Mouse (Mus musculus): ENCODE measurements around the gene Gss.
"Not testable (repeated sequence)": the region's sequence is repeated elsewhere in the genome, so short reads cannot be mapped to it uniquely, and the experiment has no call there.

Gene Gss

DNA sequence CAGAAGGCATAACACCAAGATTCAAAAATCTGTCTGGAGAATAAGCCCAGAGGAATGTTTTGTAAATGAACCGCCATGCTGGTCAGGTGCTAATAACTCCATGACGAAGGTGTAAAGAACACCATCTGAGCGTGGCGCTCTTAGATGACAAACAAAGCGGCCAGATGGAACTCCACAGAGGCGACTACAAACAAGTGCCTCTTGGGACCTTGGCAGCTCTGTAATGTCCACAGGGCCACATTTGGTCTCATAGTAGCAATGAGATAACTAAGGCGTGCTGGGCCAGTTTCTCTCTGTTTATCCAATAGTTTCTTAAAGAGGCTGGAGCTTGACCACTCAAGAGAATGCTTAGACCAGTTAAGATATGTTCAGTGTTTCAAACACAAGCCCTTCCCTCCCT lies 18.6 kb downstream of the Gss start:
- no peak for DNase-seq (ENCODE audit: low spot score)

DNA sequence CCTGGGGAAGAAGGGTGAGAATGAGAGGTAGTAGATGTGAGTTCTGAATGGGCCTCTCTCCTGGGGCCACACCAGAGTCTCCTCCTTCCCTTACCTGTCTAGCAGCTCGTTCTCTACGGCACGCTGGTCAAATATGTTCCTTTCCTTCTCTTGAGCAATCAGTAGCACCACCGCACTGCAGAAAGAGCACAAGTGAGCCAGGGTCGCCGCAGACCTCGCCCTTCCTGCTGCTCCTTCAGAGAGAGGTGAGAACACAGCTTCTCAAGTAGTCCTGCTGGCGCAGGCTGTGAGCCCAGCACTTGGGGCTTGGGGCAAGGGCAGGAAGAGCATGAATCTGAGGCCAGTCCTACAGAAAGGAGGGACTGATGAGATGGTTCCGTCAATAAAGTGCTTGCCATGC lies 19.6 kb downstream of the Gss start:
- no peak for DNase-seq (ENCODE audit: low spot score)

DNA sequence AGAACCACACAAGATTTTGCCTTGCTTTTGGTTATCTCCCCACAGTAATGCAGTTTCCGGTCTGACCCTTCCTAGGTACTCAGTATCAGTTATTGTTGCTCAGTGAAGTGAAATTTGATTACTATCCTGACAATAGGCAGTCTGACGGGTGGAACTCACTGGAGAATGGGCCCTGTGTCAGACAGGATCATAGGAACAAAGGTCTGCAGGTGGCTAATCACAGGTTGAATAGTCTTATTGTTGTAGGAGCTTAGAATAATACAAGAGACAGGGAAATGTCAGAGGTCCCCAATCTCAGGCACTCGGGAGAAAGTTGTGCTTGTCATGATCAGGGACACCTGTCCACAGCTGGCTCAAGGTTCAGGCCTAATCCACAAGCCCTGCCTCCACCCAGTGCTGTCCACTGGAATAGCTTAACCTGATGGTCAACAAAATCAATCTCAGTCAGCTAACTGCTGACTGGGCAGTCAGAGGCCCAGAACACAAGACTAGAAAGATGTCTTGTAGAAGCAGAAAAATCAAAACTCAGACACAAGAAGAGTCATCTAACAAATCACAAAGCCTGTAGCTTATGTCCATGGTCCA lies 23.3 kb downstream of the Gss start:
- DNase-seq (ENCODE audit: low spot score) = no peak

DNA sequence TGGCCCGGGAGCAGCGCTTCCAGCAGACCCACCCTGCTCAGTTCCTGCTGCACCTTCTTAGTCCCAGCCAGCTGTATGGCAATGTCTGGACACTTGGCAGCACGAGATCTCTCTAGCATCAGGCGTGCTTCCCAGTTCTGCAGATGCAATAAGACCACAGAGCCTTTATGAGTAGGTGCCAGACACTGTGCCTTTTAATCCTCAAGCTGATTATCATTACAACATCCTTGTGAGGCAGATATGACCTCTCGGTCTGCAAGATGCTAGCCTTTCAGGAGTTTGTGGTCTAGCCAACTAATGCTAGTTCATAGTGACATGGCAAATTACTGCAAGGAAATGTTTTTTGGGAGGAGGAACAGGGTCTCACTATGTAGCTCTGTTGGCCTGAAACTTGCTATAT lies 24.9 kb downstream of the Gss start:
- DNase-seq (ENCODE audit: low spot score) = no peak

DNA sequence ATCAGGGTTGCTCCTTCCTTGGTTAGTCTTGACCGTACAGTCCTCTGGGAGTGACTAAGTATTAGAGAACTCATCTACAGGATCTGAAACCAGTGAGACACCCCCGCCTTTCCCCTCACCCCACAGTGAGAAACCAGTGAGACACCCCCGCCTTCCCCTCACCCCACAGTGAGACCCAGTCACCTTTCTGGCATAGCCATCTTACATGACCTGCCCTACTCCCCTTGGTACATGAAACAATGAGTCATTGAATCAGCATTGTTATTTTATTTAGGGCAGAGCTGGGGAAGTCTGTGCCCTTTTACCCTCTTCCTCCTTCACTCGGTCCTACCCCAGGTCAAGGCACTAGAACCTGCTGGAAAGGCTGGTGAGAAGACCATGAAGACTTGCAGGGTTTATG lies 29.7 kb downstream of the Gss start:
- DNase-seq (ENCODE audit: low spot score) = no peak

DNA sequence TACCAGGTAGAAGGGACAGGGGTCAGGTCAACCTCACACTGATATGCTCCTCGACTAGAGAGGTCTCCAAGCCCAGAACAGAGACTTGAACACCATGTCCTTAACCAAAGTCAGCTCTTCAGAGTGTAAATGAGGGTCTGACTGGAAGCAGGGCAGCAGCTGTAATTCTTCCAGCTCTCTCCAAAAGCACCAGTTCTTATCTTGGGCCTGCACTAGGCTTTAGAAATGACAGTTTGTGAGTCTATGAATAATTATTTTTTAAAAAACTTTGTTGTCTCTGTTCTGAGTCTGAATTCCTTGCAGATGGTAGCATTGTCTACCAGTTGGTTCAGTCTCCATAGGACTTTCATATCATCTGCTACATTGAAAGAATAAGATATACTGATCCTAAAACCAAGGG lies 30.4 kb downstream of the Gss start:
- no peak for DNase-seq (ENCODE audit: low spot score)

DNA sequence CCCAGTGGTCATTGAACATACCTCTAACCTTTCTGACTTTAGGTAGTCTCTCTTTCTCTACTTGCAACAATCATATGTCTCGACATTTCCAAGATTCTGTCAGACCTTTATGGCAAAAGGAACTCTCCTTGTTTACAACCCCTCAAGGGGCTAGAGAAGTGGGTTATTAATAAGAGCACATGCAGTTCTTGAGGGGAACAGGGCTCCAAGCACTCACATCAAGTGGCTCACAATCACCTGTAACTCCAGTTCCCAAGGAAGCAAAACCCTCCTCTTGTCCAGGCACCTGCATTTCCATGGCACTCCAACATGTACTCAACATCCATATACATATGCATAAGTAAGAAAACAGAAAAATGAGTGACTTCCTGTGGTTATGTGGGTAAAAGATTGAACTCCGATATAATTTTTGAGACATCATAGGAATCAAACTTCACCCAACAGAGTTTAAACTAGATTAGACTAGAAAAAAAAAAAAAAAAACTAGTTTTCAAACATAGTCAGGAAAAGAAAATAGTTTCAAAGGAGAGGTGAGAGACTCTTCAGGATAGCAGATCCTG lies 38.1 kb downstream of the Gss start:
- DNase-seq (ENCODE audit: low spot score) = no peak

DNA sequence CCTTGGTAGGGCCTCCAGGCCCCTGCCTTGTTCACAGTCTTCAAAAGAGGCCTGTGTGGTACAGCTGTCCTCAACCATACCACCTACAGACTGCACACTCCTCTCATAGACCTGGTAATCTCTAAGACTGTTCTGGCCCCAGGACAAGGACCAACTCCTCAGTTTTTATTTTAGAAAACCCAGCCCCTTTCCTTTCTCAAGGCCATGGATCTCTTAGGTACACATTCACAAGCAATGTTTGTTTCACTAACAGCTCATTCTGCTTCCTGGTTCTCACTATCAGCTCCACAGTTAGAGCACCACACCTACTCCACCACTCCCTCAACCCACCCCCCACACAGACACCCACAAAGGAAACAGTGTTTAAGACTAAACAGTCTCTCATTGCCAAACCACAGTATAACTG lies 39.7 kb downstream of the Gss start:
- DNase-seq (ENCODE audit: low spot score) = no peak

DNA sequence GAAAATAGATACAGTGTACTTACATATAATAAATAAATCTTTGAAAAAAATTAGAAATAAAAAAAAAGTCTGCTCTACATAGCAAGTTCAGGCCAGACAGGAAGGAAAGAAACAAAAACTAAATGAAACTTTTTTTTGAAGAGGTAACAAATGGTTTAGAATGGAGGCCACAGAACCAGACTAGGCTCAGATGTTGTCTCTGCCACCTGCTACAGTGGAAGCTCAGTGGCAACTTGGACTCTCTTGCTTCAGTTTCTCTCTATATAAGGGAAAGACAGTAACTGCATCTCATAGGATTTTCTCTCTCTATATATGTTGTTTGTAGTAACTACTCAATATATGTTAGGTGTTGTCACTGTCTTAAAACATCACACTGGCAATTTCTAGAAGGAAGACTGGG lies 40.3 kb downstream of the Gss start:
- no peak for DNase-seq (ENCODE audit: low spot score)

DNA sequence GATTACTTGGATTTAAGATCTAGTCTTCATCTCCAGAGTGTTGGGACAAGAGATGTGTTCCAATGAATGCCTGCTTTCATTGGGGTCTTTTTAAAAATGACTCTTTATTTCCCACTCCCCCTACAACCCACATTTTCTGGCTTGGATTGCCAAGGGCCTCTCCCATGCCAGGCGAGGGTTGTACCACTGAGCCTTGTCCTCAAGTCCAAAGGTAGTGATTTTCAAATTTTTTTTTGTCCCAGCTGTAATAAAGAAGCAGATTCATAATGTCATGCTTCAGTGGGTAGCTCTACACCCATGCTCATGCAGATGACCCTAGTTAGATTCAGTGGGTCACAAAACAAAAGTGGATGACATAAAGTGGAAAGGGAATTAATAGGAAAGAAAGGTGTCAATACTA lies 45.7 kb downstream of the Gss start:
- DNase-seq (ENCODE audit: low spot score) = no peak

DNA sequence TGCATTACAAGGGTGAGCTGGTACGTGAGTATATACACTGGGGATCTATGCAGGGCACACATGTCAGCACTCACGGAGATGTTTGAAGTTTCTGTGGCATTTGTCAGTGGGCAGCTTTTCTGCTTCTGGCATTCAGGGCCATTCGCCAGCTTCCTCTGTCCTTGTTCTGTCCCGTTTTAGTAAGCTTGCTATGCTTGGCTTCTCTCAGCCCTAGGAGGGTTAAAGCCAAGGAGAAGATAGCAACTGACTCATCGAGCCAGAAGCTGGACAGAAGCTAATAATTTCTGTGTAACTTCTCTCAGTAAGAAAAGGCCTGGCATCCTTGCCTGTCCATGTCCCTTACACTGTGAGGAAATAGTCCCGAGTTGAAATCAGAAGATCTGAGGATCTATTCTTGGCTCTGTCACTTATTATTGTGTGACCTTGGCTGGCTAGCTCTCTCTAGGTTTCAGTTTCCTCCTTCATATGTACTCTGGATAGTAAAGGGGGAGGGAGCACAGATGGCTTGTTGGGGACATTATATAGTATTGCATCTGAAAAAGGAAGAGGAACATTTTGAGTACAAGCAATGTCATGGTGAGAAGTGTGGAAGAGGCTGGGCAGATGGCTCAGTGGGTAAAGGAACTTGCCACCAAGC lies 51.7 kb downstream of the Gss start:
- no peak for DNase-seq (ENCODE audit: low spot score)

DNA sequence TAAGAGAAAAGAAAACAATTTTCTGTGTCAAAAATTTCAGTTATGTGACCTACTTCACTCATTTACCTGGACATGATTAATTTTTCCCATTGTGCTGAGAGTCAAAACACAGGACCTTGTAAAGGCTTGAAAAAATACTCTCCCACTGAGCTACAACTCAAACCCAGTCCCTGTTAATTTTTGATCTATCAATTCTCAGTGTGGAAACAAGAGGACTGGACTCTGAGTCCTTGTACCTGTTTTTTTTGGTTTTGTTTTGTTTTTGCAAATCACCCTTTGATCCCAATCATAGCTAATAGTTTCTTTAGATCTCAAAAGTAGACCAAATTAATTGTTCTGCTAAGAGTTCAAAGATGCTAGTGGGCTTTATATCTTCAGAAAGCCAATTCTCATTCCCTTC lies 52.9 kb downstream of the Gss start:
- DNase-seq (ENCODE audit: low spot score) = no peak

DNA sequence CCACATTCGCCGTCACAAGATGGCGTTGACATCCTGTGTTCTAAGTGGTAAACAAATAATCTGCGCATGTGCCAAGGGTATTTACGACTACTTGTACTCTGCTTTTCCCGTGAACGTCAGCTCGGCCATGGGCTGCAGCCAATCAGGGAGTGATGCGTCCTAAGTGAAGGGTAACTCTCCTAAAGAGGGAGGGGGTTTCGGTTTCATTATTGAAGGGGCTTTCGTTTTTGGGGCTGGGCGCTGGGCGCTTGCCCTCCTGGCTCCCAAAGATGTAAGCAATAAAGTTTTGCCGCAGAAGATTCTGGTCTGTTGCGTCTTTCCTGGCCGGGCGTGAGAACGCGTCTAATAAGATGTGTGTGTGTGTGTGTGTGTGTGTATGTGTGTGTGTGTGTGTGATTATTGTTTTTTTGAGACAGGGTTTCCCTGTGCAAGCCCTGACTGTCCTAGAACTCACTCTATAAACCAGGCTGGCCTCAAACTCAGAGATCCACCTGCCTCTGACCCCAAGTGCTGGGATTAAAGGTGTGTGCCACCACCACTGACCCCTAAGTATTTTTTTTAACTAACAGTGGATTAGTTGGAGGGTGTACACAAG lies 54.0 kb downstream of the Gss start:
- not testable (repeated sequence) for DNase-seq (ENCODE audit: low spot score)

DNA sequence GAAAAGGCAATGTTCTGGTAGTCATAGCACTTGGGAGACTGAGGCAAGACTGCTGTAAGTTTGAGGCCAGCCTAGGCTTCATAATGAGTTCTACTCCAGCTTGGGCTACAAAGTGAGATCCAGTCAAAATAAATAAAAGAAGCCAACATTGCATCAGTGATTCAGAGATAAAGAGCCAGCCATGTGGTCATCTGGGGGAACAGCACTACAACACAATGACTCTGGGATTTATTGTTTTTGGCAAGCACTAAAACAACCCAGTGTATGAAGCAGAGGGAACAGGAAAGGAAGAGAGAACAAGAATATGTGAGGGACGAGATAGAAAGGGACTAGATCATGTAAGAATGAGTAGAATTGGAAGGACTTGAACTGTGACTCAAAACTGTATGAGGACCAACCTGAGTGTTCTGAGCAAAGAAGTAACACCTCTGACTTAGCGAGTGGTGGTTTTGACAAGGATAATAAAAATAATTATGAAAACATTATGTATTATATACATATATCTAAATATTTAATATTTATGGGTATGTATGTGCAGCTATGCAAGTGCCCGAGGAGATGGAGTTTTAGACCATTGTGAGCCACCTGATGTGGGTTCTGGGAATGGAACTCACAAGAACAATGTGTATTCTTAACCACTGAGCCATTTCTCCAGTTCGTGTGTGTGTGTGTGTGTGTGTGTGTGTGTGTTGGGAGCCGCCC lies 54.7 kb downstream of the Gss start:
- no peak for DNase-seq (ENCODE audit: low spot score)

DNA sequence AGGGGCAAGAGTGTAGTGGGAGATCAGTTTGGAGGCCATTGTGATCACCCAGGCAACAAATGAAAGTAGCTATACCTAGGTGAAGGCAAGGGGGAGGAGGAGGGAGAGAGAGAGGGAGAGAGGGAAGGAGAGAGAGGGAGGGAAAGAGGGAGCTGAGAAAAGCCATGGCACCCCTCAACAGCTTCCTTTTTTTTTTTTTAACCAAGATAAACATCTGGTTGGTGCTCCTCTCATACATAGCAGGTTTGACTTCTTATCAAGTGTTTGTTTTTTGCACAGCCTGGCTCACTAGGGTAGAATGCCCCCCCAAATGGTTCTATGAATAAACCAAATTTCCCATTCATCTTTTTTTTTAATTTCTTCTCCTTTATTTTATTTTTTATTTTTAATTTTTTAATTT lies 56.3 kb downstream of the Gss start:
- DNase-seq (ENCODE audit: low spot score) = no peak

DNA sequence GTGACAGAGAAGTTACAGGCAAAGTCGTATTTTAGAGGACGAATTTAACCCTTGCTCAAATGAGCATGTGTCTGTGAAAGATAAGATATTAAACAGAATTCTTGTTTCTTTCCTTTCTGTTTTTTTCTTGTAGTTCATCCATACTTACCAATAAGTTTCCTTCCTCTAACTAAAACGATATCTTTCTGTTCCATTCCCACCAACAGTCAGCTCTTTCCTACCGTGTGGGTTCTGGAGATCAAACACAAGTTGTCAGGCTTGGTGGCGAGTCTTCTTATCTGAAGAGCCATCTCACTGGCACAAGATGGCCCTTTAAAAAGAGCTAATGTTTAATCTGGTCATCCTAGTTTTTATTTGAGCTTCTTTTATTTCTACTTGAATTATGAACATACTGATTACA lies 65.2 kb downstream of the Gss start:
- DNase-seq (ENCODE audit: low spot score) = no peak

DNA sequence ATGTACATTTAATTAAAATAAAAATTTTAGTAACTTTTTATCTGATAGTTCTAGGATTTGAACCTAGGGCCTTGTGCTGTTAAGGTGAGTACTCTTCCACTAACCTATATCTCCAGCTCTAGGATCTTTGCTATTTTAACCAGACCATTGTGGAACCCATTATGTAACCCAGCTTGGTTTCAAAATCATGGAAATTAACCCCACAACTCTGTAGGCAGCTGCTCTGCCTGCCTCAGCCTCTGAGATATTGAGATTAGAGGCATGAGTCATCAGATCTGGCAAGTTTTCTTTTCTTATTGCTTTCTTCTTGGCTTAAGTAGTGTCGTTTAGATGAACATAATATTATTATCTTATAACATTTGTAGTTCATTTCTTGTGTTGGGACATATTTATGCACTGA lies 68.2 kb downstream of the Gss start:
- no peak for DNase-seq (ENCODE audit: low spot score)

DNA sequence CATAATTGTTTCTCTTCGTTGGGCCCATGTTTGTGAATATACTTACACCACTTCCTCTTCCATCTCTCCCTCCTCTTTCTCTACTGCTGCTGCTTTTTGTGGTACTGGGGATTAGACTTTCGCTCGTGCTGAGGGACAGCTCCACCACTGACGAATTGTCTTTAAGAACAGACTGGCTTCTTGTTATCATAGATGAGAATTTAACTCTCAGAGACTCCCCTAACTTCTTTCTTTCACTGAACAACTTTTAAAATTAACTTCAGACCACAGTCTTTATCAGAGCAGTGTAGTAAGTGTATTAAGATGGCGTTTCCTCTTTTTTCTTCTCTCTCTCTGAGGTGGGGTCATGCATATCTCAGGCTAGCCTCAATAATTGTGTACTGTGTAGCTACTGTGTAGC lies 68.9 kb downstream of the Gss start:
- no peak for DNase-seq (ENCODE audit: low spot score)

DNA sequence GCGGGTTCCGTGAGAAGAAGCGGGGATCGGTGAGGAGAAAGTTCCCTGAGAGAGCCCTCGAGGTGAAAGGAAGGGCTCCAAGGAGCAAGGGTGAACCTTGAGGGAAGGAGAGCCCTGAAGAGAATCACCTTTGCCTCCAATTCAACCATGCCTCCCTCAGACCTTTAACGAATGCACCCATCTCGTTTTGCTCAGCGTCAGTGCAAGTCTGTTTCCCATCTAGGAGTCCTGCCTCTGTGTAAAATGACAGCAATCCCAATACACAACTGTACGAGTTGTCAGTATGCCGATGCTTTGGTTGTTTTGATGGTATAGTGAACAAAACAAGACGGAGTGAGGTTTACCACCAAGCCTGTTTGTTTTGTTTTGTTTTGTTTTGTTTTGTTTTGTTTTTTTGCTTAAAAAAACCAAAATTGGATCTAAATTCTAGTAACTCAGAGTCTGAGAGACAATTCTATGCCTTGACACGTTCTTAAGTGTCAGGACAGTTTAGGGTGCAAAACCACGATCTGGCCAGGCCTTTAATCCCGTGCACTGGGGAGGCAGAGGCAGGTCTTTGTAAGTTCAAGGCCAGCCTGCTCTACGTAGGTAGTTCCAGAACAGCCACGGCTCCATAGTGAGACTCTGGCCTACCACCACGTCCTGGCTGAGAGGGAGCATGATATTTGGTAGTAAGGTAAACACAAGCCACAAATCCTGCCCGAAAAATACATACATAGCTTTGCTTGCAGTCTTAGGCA lies 73.9 kb downstream of the Gss start:
- DNase-seq (ENCODE audit: low spot score) = no peak

DNA sequence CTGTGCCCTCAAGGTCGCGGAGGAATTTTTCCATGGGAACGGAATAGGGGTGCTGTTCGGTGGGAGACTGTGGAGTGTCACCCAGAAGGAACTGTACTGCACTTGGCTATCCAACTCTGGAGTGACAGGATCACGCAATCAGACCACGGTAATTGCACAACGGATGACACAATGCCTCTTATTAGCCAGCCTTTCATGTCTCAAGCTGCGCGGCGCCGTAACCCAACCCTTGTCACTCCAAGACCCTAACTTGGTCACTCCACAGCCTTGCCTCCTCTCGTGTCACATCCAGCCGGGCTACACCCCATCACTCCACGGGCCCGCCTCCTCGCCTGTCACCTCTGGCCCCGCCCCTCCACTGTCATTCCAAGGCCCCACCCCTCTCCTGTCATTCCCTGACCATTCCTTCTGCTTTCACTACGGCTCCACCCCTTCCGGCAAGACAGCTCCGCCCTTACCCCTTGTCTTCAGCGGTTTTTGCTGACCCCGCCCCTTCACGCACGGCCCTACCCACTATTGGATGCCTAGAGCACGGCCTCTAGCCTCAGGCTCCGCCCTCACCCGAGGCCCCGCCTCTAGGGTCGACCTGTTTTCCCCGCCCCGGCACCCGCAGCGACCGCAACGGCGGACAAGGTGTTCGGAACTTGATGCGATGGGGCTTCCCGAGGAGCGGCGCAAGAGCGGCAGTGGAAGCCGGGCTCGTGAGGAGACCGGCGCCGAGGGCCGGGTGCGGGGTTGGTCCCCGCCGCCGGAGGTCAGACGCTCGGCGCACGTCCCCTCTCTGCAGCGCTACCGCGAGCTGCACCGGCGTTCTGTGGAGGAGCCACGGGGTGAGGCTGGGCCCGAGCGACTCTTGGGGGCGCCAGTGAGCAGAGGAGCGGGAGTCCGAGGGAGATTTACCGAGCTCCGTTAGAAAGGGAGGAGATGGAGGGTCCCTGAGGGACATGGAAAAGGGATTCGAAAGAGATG lies 74.9 kb downstream of the Gss start, which contains the start of the genes Acss2 and Ggt7:
Acss2 (plus strand) TSS at position 494 of the 969 bp plus-strand sequence.
Ggt7 (minus strand) TSS at position 783 of the 969 bp plus-strand sequence.
- DNase-seq (ENCODE audit: low spot score) = peak; percentile 99

DNA sequence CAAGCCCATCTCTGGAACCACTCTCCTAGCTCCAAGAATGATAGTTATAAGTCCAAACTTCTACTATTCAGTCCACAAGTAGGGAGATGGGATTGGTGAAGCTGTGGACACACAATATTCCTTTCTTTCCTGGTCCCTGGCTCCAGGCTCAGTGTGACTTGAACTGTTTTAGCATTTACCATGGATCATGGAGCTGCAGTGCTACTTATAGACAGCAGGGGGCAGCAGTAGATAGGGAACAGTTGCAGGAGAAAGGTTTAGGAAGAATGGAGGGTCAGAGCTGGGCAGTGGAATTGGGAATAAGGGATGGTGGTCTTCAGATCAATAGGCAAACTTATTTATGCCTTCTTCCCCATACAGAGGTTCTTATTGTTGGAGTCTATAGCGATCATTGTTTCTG lies 76.7 kb downstream of the Gss start:
- DNase-seq (ENCODE audit: low spot score) = peak; percentile 71
